Mouse (Mus musculus): ENCODE results near the gene Btg3.

DNA sequence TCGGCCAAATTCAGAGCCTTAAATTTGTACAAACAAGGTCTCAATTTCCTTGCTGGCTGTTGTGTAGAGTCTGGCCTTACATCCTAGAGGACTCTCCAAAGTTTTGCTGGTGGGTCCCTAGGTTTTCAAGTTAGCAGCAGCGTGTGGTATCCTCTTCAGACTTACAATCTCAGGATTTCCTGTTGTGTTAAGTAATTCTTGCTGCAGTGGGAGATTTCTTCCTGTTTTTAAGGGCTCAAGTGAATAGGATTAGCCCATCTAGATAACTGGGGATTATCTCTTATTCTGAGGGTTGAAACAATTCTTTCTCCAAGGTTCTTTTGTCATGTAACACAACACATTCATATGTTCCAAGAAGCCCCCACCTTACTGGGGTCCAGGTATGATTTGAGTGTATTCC is 14.4 kb upstream of the Btg3 start:
- TF ChIP-seq CTCF (IDR thresholded peaks at IDR 0.05; ENCODE audit: borderline replicate concordance, insufficient read depth, low read length) (no peak), POLR2A (IDR thresholded peaks at IDR 0.05; ENCODE audit: low read depth, low read length) (no peak)

Measured in embryonic fibroblast, embryonic 13.5 days (primary cell).